Mouse (Mus musculus) MEL (cell line): ENCODE measurements around the gene Rab22a.

Experiments
- CTCF ChIP-seq, 3 experiments: IDR thresholded peaks in 2 of 3; conservative IDR thresholded peaks in 1 of 3; 2 replicates each; pipeline ENCODE4 v1.5.1; 2011 to 2012; ENCODE audit warnings: low read length in 3 of 3, low read depth in 2 of 3, mild to moderate bottlenecking in 2 of 3, improper control_type of control experiment in 1 of 3, inconsistent platforms in 1 of 3, mixed read lengths in 1 of 3, moderate library complexity in 1 of 3; ENCODE audit not compliant: control insufficient read depth in 1 of 3, insufficient read depth in 1 of 3, poor library complexity in 1 of 3, severe bottlenecking in 1 of 3
- E2F4 ChIP-seq: IDR thresholded peaks from 2 replicates; pipeline ENCODE4 v1.6.1; 2011; ENCODE audit warnings: low read depth, low read length, improper control_type of control experiment, borderline replicate concordance
- EP300 ChIP-seq, 2 experiments: IDR thresholded peaks; 2 replicates each; pipeline ENCODE4 v1.6.1; 2011; ENCODE audit warnings: improper control_type of control experiment in 2 of 2, low read length in 2 of 2, low read depth in 1 of 2, mild to moderate bottlenecking in 1 of 2
- GATA1 ChIP-seq: IDR thresholded peaks from 2 replicates; pipeline ENCODE4 v1.6.1; 2011; ENCODE audit warnings: low read depth, low read length, improper control_type of control experiment
- KAT2A ChIP-seq: conservative IDR thresholded peaks from 2 replicates; pipeline ENCODE4 v1.6.1; 2012; ENCODE audit warnings: low read depth, low read length, improper control_type of control experiment, inconsistent platforms
- MXI1 ChIP-seq: IDR thresholded peaks from 2 replicates; pipeline ENCODE4 v1.6.1; 2011; ENCODE audit warnings: mild to moderate bottlenecking, low read depth, low read length, improper control_type of control experiment
- MYC ChIP-seq: IDR thresholded peaks from 2 replicates; pipeline ENCODE4 v1.6.1; 2011; ENCODE audit warnings: low read depth, mild to moderate bottlenecking, low read length, improper control_type of control experiment, moderate library complexity
- POLR2A ChIP-seq, 2 experiments: IDR thresholded peaks; 2 replicates each; pipeline ENCODE4 v1.6.1; 2011 to 2012; ENCODE audit warnings: low read length in 2 of 2, mild to moderate bottlenecking in 2 of 2, control low read depth in 1 of 2, improper control_type of control experiment in 1 of 2, low read depth in 1 of 2, moderate library complexity in 1 of 2; ENCODE audit not compliant: control insufficient read depth in 1 of 2, insufficient read depth in 1 of 2, poor library complexity in 1 of 2
- TAL1 ChIP-seq: IDR thresholded peaks from 2 replicates; pipeline ENCODE4 v1.6.1; 2012; ENCODE audit warnings: mild to moderate bottlenecking, inconsistent platforms, low read length, moderate library complexity, mixed read lengths

DNA sequence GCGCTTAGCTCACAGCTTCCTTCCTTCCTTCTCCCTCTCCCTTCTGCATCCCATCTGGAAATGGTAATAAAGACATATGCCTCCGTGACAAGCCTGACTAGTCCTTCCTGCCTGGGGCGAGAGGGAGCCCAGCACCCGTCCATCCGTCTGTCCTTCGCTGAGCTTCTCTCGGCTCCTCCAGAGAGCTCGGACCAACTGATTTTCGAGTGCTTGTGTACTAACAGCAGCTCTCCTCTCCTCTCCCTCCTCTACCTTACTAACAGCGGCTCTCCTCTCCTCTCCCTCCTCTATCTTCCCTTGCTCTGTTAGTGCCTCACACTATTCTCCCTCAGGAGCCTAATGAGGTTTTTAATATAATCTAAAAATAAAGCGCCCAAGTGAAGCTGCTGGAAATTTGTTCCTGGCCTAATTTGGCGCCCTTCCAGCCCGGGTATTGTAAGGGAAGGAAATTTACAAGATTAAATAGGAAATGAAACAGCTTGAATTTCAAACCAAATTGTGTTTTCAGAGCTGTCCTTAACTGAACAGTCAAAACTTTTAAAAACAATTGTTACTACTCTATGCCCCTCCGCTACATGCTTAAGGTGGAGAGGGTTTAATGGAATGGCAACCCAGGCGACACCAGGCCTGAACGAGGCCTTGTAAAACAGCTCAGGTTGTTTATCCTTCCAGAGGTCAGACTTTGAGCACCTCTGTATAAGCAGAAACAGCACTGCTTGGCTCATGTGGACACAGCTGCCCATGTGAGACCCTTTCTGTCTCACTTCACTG is 42.7 kb downstream of the Rab22a start:
- TF ChIP-seq POLR2A (IDR thresholded peaks at IDR 0.05; ENCODE audit: control insufficient read depth in 1 of 2, insufficient read depth in 1 of 2, low read depth in 1 of 2, low read length in 2 of 2, poor library complexity in 1 of 2) (no peak), CTCF (IDR thresholded peaks at IDR 0.05 in 2 of 3, conservative IDR thresholded peaks at IDR 0.05 in 1 of 3; ENCODE audit: control insufficient read depth in 1 of 3, insufficient read depth in 1 of 3, low read depth in 2 of 3, low read length in 3 of 3, poor library complexity in 1 of 3, severe bottlenecking in 1 of 3) (no peak), MYC (no peak), KAT2A (no peak), EP300 (IDR thresholded peaks at IDR 0.05; ENCODE audit: low read depth in 1 of 2, low read length in 2 of 2) (no peak), E2F4 (no peak), GATA1 (no peak), MXI1 (no peak), TAL1 (no peak)
